Mouse (Mus musculus): ENCODE results near the gene Egf. TPM values are rescaled to one million over a fixed set of nuclear protein-coding genes. Genes with fewer than 3 reads are reported as not detected.
A peak's percentile ranks its signal among the peaks of the same experiment; 100 is the strongest.
"Not testable (repeated sequence)": the region's sequence is repeated elsewhere in the genome, so short reads cannot be mapped to it uniquely, and the experiment has no call there.

The Egf gene
- polyA plus RNA-seq, 1 experiment = 3.1 TPM

DNA sequence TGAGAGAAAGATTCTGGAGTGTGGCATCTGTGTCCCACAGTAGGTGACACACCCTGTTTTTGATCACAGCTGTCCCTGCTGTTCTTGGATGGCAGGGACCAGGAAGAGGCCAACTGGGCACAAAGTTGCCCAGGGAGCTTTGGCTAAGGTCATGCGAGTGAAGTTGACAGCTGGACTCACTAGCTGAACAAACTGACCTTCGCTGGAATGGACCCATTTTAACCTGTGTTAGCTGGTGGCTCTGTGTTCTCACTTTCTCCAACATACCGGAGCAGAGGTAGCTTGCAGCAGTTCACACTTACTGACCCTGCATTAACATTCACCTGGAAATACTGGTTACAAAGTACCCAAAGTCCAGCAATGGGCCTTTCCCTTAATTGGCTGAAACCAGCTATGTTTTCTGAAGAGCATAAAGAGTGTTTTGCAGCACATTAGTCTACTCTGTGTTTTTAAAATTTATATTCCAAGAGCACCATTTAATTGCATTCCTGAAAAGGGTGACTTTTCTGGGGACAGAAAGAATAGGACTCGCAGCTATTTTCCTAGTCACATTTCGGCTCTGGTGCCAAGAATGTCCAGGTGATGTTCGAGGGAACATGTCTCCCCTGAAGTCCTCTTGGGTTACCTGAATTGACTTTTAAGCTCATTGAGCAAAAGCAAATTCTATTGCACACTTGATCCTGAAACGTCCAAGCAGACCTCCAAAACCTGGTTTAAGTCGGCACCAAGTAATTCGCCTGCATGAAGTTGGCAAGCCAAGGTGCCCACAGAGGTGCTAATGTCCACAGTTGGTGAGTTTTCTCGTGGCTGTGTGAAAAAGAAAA is 12.1 kb upstream of the Egf start:
- Histone ChIP-seq H3K4me3 (replicated peaks; ENCODE audit: extremely low read depth, low read depth, low read length) (no peak overlapping the region), H3K4me1 (ENCODE audit: control insufficient read depth, insufficient read depth, low read length) (no peaks in the 10 kb centered on the region)
- 86% methylated on average over 10 of the region's 10 CpGs for WGBS
- DNase-seq = no peak
- TF ChIP-seq CTCF (IDR thresholded peaks at IDR 0.05; ENCODE audit: insufficient read depth, low read length) (no peak), POLR2A (IDR thresholded peaks at IDR 0.05; ENCODE audit: borderline replicate concordance, extremely low read depth, low read depth, low read length) (no peak)

DNA sequence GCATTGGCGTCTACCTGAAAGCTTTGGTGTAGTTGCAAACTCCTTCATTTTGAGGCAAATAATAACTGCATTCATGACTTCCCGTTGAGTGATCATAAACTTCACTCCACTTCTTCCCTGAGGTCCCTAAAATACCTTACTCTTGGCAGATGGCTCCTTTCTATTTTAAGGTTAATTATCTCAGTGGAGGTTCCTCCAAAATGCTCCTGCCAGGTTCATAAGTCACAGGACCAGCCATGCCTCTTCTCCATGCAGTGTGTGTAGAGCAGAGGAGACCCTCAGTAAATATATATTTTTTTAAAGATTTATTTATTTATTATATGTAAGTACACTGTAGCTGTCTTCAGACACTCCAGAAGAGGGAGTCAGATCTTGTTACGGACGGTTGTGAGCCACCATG is 11.0 kb upstream of the Egf start:
- WGBS = 81% methylated on average over 4 of the region's 4 CpGs
- Histone ChIP-seq H3K4me3 (replicated peaks; ENCODE audit: extremely low read depth, low read depth, low read length) (no peak overlapping the region), H3K4me1 (ENCODE audit: control insufficient read depth, insufficient read depth, low read length) (no peaks in the 10 kb centered on the region)
- DNase-seq = no peak
- no peak for TF ChIP-seq POLR2A (IDR thresholded peaks at IDR 0.05; ENCODE audit: borderline replicate concordance, extremely low read depth, low read depth, low read length)
- no peak for TF ChIP-seq CTCF (IDR thresholded peaks at IDR 0.05; ENCODE audit: insufficient read depth, low read length)

DNA sequence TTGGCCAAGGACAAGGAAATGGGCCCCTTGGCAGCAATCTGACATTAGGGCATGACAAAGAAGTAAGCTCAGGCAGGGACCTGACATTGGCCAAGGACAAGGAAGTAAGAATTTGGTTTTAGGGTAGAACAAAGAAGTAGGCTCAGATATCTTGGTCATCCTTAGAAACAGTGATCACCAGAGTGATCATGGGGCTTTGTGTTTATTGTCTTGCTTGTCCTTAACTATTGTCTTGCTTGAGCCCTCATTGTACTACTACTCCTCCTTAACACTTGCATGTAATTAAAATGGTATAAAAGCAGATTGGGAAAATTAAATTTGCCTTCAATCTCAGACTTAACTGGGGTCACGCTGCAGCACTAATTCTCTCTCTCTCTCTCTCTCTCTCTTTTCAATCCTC is 2.5 kb upstream of the Egf start:
- WGBS = 100% methylated on average over 1 of the region's 1 CpGs
- H3K4me3 ChIP-seq (replicated peaks; ENCODE audit: extremely low read depth, low read depth, low read length); H3K4me1 ChIP-seq (ENCODE audit: control insufficient read depth, insufficient read depth, low read length); DNase-seq: not testable (repeated sequence)

DNA sequence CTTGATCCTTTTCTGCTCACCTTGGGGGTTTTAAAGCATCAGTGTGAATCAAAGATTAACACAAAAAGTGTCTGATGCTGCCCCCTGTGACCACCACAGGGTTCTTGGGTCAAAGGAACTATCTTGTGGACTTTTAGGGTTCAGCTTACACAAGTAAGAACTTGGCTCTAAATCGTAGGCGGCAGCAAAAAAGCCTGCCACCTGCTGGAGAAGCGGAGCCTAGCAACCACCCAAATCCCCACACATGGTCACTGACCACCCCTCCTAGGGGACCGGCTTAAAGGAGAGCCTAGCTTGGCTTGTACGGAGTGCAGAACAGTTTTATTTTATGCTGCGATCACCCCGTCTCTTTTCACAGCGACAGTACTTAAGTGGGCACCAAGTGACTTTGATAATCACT is 10.3 kb downstream of the Egf start:
- no peaks in the 10 kb centered on the region for H3K4me1 ChIP-seq (ENCODE audit: control insufficient read depth, insufficient read depth, low read length)
- no peak for TF ChIP-seq POLR2A (IDR thresholded peaks at IDR 0.05; ENCODE audit: borderline replicate concordance, extremely low read depth, low read depth, low read length)
- TF ChIP-seq CTCF (IDR thresholded peaks at IDR 0.05; ENCODE audit: insufficient read depth, low read length) = peak; percentile 77
- DNase-seq = peak; percentile 33
- H3K4me3 ChIP-seq (replicated peaks; ENCODE audit: extremely low read depth, low read depth, low read length) = no peak overlapping the region
- 58% methylated on average over 8 of the region's 8 CpGs for WGBS

DNA sequence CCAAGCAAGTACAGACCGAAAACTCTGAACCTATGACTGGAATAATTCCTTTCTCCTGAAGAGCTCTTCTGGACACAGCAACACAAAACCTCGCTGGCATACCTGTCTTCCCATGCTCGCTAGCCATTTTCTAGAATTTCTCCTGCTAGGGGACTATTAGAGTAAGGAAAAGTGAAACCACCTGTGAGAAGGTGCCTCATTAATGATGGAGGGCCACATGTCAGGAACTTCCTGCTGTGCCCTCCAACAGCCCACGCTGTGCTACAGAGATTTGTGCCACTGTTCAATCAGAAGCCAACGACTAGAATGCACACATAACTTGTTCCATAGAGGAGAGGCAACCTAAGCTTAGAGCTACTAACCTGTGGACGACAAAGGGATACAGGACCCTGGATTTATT is 12.3 kb downstream of the Egf start:
- H3K4me3 ChIP-seq (replicated peaks; ENCODE audit: extremely low read depth, low read depth, low read length) = no peak overlapping the region
- TF ChIP-seq CTCF (IDR thresholded peaks at IDR 0.05; ENCODE audit: insufficient read depth, low read length) (no peak), POLR2A (IDR thresholded peaks at IDR 0.05; ENCODE audit: borderline replicate concordance, extremely low read depth, low read depth, low read length) (no peak)
- no peak for DNase-seq
- WGBS = 69% methylated on average over 6 of the region's 6 CpGs
- H3K4me1 ChIP-seq (ENCODE audit: control insufficient read depth, insufficient read depth, low read length) = no peaks in the 10 kb centered on the region

DNA sequence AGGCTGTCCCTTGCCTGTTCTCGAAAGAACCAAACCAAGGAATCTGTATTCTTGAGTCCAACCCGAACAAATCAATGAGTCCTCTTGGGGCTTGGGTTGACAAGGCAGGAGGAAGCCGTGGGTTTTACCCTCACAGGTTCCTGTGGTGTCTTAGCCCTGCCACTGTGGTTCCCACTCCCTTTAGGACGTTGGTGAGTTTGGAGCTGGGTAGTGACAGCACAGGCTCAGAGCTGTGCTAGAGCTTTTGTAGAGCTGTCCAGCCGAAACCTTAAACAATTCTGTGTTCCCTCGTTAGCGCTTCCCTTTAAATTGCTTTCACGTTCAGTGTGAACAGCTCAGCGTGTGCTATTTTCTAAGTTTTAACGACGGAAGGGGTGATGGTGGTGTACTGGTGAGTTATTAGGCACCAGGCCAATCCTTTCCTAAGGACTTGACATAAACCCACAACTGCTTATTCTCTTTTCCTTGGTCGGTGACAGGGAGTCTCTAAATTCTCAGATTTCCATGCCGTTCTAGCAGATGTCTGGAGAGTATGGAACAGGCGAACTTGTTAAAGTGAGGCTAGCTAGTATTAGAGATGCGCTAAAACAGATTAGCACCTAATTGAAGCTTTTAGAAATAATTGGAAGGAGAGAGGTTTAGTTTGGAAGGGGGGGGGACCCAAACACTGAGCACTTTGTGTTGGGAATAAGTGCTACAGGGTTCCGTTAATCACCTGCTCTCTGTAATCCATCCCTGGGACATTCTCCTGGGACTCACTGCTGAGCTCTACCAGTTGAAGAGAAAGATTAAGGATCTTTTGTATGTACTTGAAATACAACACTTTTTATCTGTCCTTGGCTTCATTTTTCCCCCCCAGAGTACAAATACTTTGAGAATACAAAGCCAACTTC is 16.6 kb downstream of the Egf start:
- 76% methylated on average over 16 of the region's 16 CpGs for WGBS
- TF ChIP-seq CTCF (IDR thresholded peaks at IDR 0.05; ENCODE audit: insufficient read depth, low read length) = no peak
- TF ChIP-seq POLR2A (IDR thresholded peaks at IDR 0.05; ENCODE audit: borderline replicate concordance, extremely low read depth, low read depth, low read length) = no peak
- no peak for DNase-seq
- Histone ChIP-seq H3K4me3 (replicated peaks; ENCODE audit: extremely low read depth, low read depth, low read length) (no peak overlapping the region), H3K4me1 (ENCODE audit: control insufficient read depth, insufficient read depth, low read length) (no peaks in the 10 kb centered on the region)

DNA sequence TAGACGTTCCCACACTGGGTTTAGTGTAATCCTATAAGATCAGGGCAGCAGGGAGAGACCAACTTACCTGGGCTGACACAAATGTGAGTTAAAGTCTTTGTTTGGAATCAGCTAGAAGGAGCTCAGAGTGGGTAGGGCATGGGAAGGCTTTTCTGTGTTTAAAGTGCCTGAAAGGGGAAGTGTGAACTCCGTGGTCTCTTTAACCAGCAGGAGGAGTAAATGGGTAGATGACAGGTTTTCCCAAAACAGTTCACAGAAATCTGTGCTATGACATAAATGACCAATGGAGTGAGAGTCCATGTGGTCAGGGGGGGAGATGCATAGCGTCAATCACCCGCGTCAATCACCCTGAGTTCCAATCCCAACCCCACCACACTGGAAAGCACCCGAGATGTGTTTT is 23.5 kb downstream of the Egf start:
- H3K4me3 ChIP-seq (replicated peaks; ENCODE audit: extremely low read depth, low read depth, low read length) = no peak overlapping the region
- no peaks in the 10 kb centered on the region for H3K4me1 ChIP-seq (ENCODE audit: control insufficient read depth, insufficient read depth, low read length)
- 77% methylated on average over 6 of the region's 6 CpGs for WGBS
- DNase-seq = no peak
- TF ChIP-seq CTCF (IDR thresholded peaks at IDR 0.05; ENCODE audit: insufficient read depth, low read length) (no peak), POLR2A (IDR thresholded peaks at IDR 0.05; ENCODE audit: borderline replicate concordance, extremely low read depth, low read depth, low read length) (no peak)

DNA sequence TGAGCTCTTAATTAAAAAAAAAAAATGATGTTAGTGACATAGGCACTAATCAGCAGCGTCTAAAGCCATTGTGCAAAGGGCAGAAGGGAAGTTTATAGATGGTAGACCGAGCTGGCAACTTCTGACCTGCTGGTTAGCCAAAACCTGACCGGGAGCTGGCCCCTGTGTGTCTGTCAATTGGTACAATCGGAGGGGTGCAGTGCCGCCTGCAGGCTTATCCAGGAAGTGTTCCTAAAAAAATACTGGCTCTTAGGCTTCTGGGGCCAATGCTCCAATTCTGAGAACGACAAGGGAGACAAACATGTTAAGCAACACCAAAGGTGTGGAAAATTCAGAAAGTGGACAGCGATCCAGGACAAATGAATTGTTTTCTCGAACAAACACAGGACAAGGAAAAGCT is 24.7 kb downstream of the Egf start:
- WGBS = 22% methylated on average over 8 of the region's 8 CpGs
- DNase-seq = no peak
- TF ChIP-seq POLR2A (IDR thresholded peaks at IDR 0.05; ENCODE audit: borderline replicate concordance, extremely low read depth, low read depth, low read length) = no peak
- TF ChIP-seq CTCF (IDR thresholded peaks at IDR 0.05; ENCODE audit: insufficient read depth, low read length) = peak; percentile 26; the same call in 1 of the 2 replicates

DNA sequence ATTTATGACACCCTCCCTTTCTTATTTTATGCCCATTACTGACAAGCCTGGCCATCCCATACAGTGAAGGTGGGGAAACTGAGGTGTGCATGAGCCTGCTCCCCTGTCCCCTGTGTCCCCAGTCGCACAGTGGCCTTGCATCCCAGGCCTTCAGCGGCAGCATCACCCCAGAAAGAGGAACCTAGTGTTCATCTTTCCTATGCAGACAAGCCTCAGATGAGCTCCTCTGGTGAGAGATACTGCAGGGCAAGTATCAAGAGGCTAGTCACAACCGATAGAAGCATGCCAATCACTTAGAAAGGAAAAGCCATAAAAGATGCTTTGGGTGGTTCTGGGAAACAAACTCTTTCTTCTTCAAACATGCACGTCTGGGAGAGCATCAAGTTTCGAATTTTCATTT is 25.2 kb downstream of the Egf start:
- H3K4me3 ChIP-seq (replicated peaks; ENCODE audit: extremely low read depth, low read depth, low read length) = no peak overlapping the region
- TF ChIP-seq CTCF (IDR thresholded peaks at IDR 0.05; ENCODE audit: insufficient read depth, low read length) (no peak), POLR2A (IDR thresholded peaks at IDR 0.05; ENCODE audit: borderline replicate concordance, extremely low read depth, low read depth, low read length) (no peak)
- DNase-seq = no peak
- WGBS = 80% methylated on average over 5 of the region's 5 CpGs
- H3K4me1 ChIP-seq (ENCODE audit: control insufficient read depth, insufficient read depth, low read length) = no peaks in the 10 kb centered on the region

More for the DNA sequence above, 24.7 kb downstream of the Egf start:
- H3K4me1 ChIP-seq (ENCODE audit: control insufficient read depth, insufficient read depth, low read length) = no peaks in the 10 kb centered on the region
- no peak overlapping the region for H3K4me3 ChIP-seq (replicated peaks; ENCODE audit: extremely low read depth, low read depth, low read length)
